Mouse (Mus musculus): Measurements from ENCODE around the gene Pvr. TPM values are rescaled to one million over a fixed set of nuclear protein-coding genes. Genes with fewer than 3 reads are reported as not detected.
"Not testable (repeated sequence)": the region's sequence is repeated elsewhere in the genome, so short reads cannot be mapped to it uniquely, and the experiment has no call there.

The Pvr gene
- polyA plus RNA-seq, 1 experiment from 2014 or later = 9.1 TPM

DNA sequence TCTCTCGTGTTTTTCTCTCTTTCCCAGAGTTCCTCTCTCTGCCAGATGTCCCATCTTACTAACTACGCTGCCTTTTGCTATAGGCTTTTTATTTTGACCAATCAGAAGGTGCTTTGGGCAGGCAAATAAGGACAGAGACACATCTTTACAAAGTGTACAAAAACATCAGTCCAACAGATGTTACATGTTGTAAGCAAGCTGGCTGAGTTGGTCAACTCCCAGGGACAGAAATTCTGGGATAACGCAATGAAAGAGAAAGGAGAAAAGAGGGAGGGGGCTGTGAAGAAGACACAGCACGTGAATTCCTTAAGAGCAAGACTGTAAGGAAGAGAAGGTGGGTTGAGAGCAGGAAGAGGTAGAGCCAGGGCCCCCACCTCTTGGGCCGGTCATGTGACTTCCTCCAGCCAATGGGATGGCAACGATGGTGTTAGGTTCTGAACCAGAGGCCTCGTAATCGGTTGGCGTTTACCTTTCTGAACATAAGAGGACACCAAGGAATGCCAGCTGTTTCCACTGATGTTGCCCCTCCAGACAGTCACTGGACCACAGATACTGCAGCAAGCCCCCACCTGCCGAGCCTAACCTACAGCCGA is 16.4 kb upstream of the Pvr start:
- H3K9me3 ChIP-seq (ENCODE audit: control insufficient read depth, low read length) = no peaks in the 10 kb centered on the region
- 90% methylated on average over 11 of the region's 11 CpGs for WGBS
- ATAC-seq (ENCODE audit: low read depth) = no peak

DNA sequence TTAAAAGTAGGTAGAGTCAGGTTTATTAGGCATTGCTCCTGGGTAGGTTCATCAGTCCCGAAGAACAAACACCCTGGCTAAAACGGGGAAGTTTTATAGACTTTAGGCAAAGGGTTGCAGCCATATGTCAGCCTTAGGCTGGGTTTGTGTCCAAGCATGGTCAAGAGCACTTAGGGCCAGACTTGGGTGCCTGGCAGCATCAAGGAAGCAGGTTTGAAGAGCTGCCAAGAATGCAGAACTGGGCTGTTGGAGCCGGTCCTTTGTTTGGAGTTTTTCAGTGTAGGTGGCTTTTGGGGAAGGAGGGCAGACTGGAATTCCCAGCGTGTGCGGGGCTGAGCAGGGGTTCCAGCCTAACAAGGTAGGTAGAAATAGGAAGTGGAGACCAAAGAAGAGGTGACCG is 15.0 kb upstream of the Pvr start:
- Histone ChIP-seq H3K27me3 (ENCODE audit: control insufficient read depth, insufficient read depth, low read length) (no peaks in the 10 kb centered on the region), H3K9ac (replicated peaks; ENCODE audit: low read depth, low read length) (no peak overlapping the region), H3K4me2 (ENCODE audit: low read depth, low read length) (no peak overlapping the region), H3K4me1 (ENCODE audit: control insufficient read depth, insufficient read depth, low read length) (no peaks in the 10 kb centered on the region), H3K4me3 (ENCODE audit: low read depth, low read length) (no peak overlapping the region), H3K36me3 (ENCODE audit: control insufficient read depth, insufficient read depth, low read length) (no peaks in the 10 kb centered on the region), H3K27ac (ENCODE audit: low read depth, low read length) (no peak overlapping the region), H3K9me3 (ENCODE audit: control insufficient read depth, low read length) (no peaks in the 10 kb centered on the region)
- 79% methylated on average over 6 of the region's 6 CpGs for WGBS
- ATAC-seq (ENCODE audit: low read depth) = no peak

More for the DNA sequence above, 16.4 kb upstream of the Pvr start:
- Histone ChIP-seq H3K27ac (ENCODE audit: low read depth, low read length) (no peak overlapping the region), H3K9ac (replicated peaks; ENCODE audit: low read depth, low read length) (no peak overlapping the region), H3K4me2 (ENCODE audit: low read depth, low read length) (no peak overlapping the region), H3K27me3 (ENCODE audit: control insufficient read depth, insufficient read depth, low read length) (no peaks in the 10 kb centered on the region), H3K4me3 (ENCODE audit: low read depth, low read length) (no peak overlapping the region), H3K36me3 (ENCODE audit: control insufficient read depth, insufficient read depth, low read length) (no peaks in the 10 kb centered on the region), H3K4me1 (ENCODE audit: control insufficient read depth, insufficient read depth, low read length) (no peaks in the 10 kb centered on the region)

DNA sequence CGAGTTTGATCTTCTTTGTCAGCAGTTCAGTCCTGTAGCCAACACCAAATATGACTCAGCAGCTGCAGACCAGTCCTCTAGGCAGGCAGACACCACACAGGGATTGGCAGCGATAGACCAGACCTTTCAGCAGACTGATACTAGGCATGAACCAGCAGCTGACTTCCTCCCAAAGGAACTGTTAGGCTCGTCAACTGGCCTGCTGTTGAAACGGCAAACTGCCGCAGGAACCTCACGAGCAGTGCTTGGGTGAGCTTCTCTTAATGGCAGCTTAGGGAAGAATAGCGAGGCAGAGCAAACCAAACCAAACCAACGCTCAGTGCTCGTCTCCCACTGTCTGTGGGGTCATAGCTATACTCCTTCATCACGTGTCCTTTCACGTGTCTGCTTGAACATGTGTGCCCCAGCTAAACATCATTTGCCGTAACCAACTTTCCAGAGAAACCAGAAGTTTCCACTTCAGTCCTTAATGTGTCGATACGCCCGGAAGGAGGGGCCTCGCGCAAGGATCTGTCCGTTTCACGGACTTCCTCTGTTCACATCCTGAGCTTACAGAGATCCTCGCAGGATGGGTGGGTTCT is 14.3 kb upstream of the Pvr start:
- no peaks in the 10 kb centered on the region for H3K36me3 ChIP-seq (ENCODE audit: control insufficient read depth, insufficient read depth, low read length)
- no peak overlapping the region for H3K4me2 ChIP-seq (ENCODE audit: low read depth, low read length)
- H3K9ac ChIP-seq (replicated peaks; ENCODE audit: low read depth, low read length) = no peak overlapping the region
- no peak for ATAC-seq (ENCODE audit: low read depth)
- H3K4me3 ChIP-seq (ENCODE audit: low read depth, low read length) = no peak overlapping the region
- H3K9me3 ChIP-seq (ENCODE audit: control insufficient read depth, low read length) = no peaks in the 10 kb centered on the region
- H3K27ac ChIP-seq (ENCODE audit: low read depth, low read length) = no peak overlapping the region
- WGBS = 72% methylated on average over 20 of the region's 20 CpGs
- no peaks in the 10 kb centered on the region for H3K4me1 ChIP-seq (ENCODE audit: control insufficient read depth, insufficient read depth, low read length)
- H3K27me3 ChIP-seq (ENCODE audit: control insufficient read depth, insufficient read depth, low read length) = no peaks in the 10 kb centered on the region

DNA sequence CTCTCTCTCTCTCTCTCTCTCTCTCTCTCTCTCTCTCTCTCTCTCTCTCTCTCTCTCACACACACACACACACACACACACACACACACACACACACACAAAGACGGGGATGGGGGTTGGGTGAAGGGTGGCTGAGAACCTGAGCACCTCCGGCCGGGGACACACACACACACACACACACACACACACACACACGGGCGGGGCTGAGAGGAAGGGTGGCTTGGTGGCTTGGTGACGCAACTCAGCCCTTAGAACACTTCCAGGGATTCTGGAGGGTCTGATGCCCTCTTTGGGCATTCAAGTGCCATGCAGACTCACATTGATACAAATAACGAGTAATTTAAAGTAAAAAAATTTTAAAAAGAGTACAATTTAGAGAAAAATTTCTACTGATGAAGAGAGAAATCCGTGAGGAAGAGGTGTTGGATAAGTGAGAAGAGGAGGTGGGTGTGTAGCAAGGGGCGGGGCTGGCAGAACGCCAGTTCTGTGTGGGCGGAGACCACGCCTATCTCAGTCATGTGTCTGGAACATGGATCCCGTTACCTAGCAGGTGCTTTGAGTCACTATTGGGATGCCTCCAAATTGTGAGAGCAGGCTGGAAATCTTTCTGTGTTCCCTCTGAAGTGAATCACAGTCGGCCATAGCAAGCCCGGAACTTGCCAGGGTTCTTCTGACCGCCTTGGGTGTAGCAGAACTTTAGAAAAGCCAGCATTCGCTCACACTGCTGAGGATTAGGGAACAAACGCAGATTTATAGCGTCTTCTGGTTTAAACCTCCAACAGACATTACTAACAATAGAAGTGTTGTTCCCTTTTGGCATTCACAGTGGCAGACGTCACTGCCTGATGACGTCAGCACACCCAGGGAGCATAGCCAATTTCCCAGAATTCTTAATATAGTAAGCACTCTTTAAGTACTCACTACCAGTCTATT is 12.2 kb upstream of the Pvr start:
- H3K27ac ChIP-seq (ENCODE audit: low read depth, low read length) = peak overlapping the region; percentile 25
- peak overlapping the region; percentile 46 for H3K4me2 ChIP-seq (ENCODE audit: low read depth, low read length)
- WGBS = 27% methylated on average over 21 of the region's 21 CpGs
- peak; percentile 80 for ATAC-seq (ENCODE audit: low read depth)
- no peaks in the 10 kb centered on the region for H3K9me3 ChIP-seq (ENCODE audit: control insufficient read depth, low read length)
- no peaks in the 10 kb centered on the region for H3K27me3 ChIP-seq (ENCODE audit: control insufficient read depth, insufficient read depth, low read length)
- H3K4me3 ChIP-seq (ENCODE audit: low read depth, low read length) = peak overlapping the region; percentile 7; the same call in 1 of the 2 replicates
- no peaks in the 10 kb centered on the region for H3K36me3 ChIP-seq (ENCODE audit: control insufficient read depth, insufficient read depth, low read length)
- H3K9ac ChIP-seq (replicated peaks; ENCODE audit: low read depth, low read length) = no peak overlapping the region
- no peaks in the 10 kb centered on the region for H3K4me1 ChIP-seq (ENCODE audit: control insufficient read depth, insufficient read depth, low read length)

DNA sequence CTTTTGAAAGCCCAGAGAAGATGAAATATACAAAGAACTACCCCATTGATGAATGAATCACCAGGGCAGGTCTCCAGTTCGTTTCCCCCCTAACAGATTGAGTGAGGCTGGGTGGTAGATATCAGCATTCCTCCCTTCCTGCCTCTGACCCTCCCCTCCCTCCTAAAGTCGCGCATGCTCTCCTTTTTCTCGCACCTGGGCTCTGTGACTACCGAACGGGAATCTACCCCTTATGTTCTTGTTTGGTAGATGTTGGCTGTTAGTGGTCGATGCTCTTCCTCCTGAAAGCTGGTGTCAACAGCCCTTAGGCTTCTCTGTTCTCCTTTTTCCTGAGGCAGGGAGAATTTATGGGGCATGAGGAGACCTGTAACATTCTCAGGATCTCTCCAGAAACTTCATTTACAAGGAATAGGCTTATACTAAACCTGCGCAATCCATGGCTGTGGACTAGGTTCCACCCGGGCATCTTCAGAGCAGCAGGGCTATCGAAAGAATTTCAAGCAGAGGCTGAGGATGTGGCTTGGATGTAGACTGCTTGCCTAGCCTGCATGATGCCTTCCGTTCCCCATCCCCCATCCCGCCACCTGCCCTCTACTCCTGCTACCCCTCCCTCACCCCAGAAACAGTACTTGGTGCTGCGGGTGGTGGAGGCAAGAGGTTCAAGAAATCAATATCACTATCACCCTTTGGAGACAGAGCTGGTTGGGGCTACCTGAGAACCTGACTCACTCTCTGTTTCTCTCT is 11.3 kb upstream of the Pvr start:
- ATAC-seq (ENCODE audit: low read depth) = peak; percentile 33
- Histone ChIP-seq H3K4me2 (ENCODE audit: low read depth, low read length) (peak overlapping the region; percentile 16; the same call in 1 of the 2 replicates), H3K27me3 (ENCODE audit: control insufficient read depth, insufficient read depth, low read length) (no peaks in the 10 kb centered on the region), H3K27ac (ENCODE audit: low read depth, low read length) (no peak overlapping the region), H3K36me3 (ENCODE audit: control insufficient read depth, insufficient read depth, low read length) (no peaks in the 10 kb centered on the region), H3K9me3 (ENCODE audit: control insufficient read depth, low read length) (no peaks in the 10 kb centered on the region), H3K4me3 (ENCODE audit: low read depth, low read length) (no peak overlapping the region), H3K9ac (replicated peaks; ENCODE audit: low read depth, low read length) (no peak overlapping the region; the same call in 1 of the 2 replicates), H3K4me1 (ENCODE audit: control insufficient read depth, insufficient read depth, low read length) (no peaks in the 10 kb centered on the region)
- 20% methylated on average over 13 of the region's 13 CpGs for WGBS

DNA sequence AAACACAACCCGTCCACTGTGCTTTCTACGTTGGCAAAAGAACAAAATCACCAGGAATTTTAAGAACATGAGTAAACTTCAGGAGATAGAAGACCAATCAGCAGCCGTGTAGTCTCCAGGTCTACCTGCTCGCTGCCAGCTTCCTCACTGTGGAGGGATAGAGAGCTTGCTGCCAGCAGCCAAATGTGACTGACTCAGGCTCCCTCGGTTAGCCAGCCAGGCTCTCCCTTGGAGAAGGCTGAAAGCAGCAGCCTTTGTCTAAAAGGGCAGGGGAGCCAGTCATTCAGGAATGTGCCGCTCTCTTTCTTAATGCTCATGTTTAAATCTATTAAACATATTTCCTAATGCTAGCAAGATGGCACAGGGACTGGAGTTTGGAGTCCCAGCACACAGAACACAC is 9.5 kb upstream of the Pvr start:
- H3K4me3 ChIP-seq (ENCODE audit: low read depth, low read length); H3K4me1 ChIP-seq (ENCODE audit: control insufficient read depth, insufficient read depth, low read length); ATAC-seq (ENCODE audit: low read depth); H3K4me2 ChIP-seq (ENCODE audit: low read depth, low read length); H3K9ac ChIP-seq (replicated peaks; ENCODE audit: low read depth, low read length); H3K36me3 ChIP-seq (ENCODE audit: control insufficient read depth, insufficient read depth, low read length); H3K27me3 ChIP-seq (ENCODE audit: control insufficient read depth, insufficient read depth, low read length); H3K9me3 ChIP-seq (ENCODE audit: control insufficient read depth, low read length); H3K27ac ChIP-seq (ENCODE audit: low read depth, low read length): not testable (repeated sequence)
- WGBS = 90% methylated on average over 6 of the region's 6 CpGs

DNA sequence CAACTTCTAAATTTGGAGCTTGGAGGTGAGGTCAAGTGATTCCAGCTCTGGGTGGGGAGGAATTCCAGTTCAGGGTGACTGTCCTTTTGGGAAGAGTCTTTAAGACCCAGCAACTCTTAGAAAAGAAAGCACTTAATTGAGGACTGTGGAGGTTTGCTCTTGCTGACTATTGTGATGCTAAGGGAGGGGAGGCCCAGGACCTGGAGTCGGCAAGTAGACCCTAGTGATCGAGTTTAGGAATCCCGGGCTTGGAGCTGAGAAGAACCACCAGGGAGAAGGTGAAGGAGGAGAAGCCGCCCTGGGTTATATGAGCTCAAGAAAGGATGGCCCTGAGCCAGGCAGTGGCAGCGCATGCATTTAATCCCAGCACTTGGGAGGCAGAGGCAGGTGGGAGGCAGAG is 7.5 kb upstream of the Pvr start:
- Histone ChIP-seq H3K4me2 (ENCODE audit: low read depth, low read length) (no peak overlapping the region), H3K9me3 (ENCODE audit: control insufficient read depth, low read length) (no peaks in the 10 kb centered on the region), H3K4me1 (ENCODE audit: control insufficient read depth, insufficient read depth, low read length) (no peaks in the 10 kb centered on the region), H3K4me3 (ENCODE audit: low read depth, low read length) (no peak overlapping the region), H3K27me3 (ENCODE audit: control insufficient read depth, insufficient read depth, low read length) (no peaks in the 10 kb centered on the region), H3K9ac (replicated peaks; ENCODE audit: low read depth, low read length) (no peak overlapping the region), H3K36me3 (ENCODE audit: control insufficient read depth, insufficient read depth, low read length) (no peaks in the 10 kb centered on the region), H3K27ac (ENCODE audit: low read depth, low read length) (no peak overlapping the region)
- WGBS = 52% methylated on average over 5 of the region's 5 CpGs
- no peak for ATAC-seq (ENCODE audit: low read depth)

DNA sequence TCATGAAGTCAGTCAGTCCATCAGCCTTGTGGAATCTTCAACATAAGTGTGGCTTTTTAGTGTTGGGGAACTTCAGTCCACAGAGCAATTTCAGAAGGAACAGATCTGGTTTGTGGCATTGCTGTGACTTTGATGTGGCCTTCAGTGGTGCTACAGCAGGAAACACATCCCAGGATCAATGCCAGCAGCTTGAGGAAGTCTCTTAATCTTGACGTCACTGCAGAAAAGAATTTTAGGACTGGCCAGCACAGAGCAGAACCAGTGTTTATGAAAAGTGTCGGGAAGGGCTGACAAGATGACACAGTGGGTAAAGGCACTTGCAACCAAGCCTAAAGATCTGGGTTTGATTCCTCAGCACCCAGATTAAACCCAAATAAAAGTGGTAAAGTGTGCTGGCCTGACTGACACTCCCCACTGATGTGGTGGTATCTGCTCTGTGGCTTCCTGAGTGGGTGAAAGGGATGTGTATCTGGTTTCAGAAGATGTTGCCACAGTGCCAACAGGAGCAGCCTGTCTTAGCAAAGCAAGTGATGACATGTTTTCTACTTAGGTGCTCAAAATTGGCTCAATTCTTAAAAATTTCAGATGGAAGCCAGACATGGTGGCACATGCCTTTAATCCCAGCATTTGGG is 6.0 kb upstream of the Pvr start:
- Histone ChIP-seq H3K4me1 (ENCODE audit: control insufficient read depth, insufficient read depth, low read length) (no peaks in the 10 kb centered on the region), H3K36me3 (ENCODE audit: control insufficient read depth, insufficient read depth, low read length) (no peaks in the 10 kb centered on the region), H3K9me3 (ENCODE audit: control insufficient read depth, low read length) (no peaks in the 10 kb centered on the region), H3K27ac (ENCODE audit: low read depth, low read length) (no peak overlapping the region), H3K27me3 (ENCODE audit: control insufficient read depth, insufficient read depth, low read length) (no peaks in the 10 kb centered on the region), H3K9ac (replicated peaks; ENCODE audit: low read depth, low read length) (no peak overlapping the region), H3K4me2 (ENCODE audit: low read depth, low read length) (no peak overlapping the region), H3K4me3 (ENCODE audit: low read depth, low read length) (no peak overlapping the region)
- 82% methylated on average over 2 of the region's 2 CpGs for WGBS
- no peak for ATAC-seq (ENCODE audit: low read depth)
